Mouse (Mus musculus): ENCODE measurements around the gene 9230110F15Rik.
A peak's percentile ranks its signal among the peaks of the same experiment; 100 is the strongest.
"Not testable (repeated sequence)": the region's sequence is repeated elsewhere in the genome, so short reads cannot be mapped to it uniquely, and the experiment has no call there.

Gene 9230110F15Rik

DNA sequence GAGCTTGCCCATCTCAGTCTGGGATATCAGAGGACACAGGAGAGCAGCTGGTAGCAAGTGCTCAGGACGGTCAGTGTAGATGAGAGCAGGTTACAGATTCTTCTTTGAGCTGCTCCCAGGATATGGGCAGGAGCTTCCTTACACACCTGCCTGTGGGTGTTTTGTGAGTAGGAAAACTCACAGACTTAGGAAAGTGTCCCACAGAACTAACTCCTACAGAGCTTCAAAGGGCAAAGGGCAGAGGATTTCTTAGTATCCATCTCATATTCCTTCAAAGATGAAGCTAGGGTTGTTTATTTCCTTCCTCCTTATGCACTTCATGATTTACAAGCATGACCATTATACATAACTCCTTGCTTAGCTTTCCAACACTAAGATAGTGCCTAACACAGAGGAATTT lies at the start of gene 9230110F15Rik:
9230110F15Rik (minus strand) TSS at position 101 of the 400 bp plus-strand sequence.
- DNase-seq: no peak

DNA sequence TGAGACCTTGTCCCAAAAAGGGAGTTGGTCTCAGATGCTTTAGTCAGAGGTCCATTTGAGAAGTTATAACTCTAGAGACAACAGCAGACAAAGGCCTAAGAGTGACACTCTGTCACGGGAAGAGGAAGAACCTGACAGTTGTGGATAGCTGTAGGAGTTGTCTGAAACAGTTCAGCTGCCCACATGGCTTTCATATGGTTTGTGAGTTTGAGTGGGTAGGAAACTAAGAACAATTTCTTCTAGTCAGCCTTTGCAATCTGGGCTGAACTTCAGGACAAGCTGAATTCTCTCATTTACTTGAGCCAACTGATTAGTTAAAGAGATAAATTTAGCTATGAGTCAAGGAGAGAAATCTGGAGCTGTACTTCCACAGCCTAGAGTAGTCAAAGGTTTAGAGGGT lies 49.2 kb upstream of the 9230110F15Rik start:
- DNase-seq: not testable (repeated sequence)

DNA sequence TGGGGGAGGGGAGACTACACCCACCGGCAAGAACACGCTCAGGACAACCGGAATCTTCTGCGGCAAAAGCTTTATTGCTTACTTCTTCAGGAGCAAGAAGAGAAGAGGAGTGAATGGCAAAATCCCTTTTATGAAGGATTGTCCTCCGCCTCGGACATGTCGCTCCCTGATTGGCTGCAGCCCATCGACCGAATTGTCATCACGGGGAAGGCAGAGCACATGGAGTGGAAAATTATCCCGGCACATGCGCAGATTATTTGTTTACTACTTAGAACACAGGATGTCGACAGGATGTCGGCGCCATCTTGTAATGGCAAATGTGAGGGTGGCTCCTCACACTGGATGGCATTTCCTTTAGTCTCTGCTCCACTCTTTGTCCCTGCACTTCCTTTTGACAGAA lies 26.1 kb downstream of the 9230110F15Rik start:
- DNase-seq: not testable (repeated sequence)

DNA sequence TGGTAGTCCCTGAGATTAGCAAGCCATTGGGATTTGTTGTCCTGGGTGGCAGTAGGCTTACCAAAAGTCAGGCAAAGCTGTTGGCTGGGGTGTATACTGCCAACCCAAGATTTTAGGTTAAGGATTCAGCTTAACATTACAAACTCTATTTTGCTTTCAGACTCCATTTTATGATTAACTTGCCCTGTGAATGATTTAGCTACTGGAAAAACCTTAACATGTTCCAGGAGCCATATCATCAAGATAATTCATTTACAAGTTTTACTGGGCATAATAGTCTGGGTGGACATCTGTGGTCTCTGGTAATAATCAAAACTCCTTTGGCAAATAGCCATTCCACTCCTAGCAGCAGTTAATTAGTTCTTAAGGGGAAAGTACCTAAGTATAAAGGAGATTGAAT lies 45.8 kb downstream of the 9230110F15Rik start:
- DNase-seq: peak; percentile 1 to 4

DNA sequence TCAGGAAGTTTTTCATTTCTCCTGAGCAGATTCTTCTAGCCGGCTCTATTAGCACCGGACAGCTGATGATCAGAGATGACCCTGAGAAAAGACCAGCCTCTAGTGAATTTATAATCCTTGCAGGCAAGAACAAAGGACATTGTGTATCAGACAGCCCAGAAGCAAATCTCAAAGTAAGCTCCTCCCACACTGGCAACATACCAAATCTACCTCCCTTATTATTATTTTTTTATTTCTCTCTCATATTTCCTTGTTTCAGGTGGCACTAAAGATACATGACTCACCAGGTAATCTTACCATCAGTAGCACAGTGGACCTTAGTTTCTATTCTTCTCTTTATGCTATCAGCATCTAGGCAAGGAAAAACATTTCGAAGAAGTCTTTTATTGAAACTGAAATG lies 53.9 kb downstream of the 9230110F15Rik start, which contains the start of the genes Gm27235 and D730048I06Rik:
Gm27235 (minus strand) TSS at position 101 of the 400 bp plus-strand sequence.
D730048I06Rik (minus strand) TSS at position 112 of the 400 bp plus-strand sequence.
- DNase-seq: no peak

Measured in kidney, postnatal 36 days (tissue).